Mouse (Mus musculus): ENCODE measurements around the gene Armc9. TPM values are rescaled to one million over a fixed set of nuclear protein-coding genes. Genes with fewer than 3 reads are reported as not detected.

The Armc9 gene
- total RNA-seq, 2 experiments from 2014 or later: 2.0 to 2.1 TPM

- intact Hi-C loops (cut with DNase I): no loop called here
- Histone ChIP-seq H3K4me3 (no peak overlapping the region), H3K27ac (no peak overlapping the region)
- no peak for TF ChIP-seq CTCF (IDR thresholded peaks at IDR 0.05)
- peak; percentile 40 for DNase-seq
These were observed 7.0 kb upstream of the Armc9 start for GRCm38 (mm10) chr1:86147557-86147956.

GRCm38 (mm10) chr1:86148161-86148560 lies 6.4 kb upstream of the Armc9 start:
- Histone ChIP-seq H3K27ac (no peak overlapping the region), H3K4me3 (no peak overlapping the region)
- no peak for TF ChIP-seq CTCF (IDR thresholded peaks at IDR 0.05)
- intact Hi-C loops (cut with DNase I): no loop called here
- DNase-seq: no peak

GRCm38 (mm10) chr1:86150929-86151328 lies 3.7 kb upstream of the Armc9 start:
- Histone ChIP-seq H3K27ac (no peak overlapping the region), H3K4me3 (no peak overlapping the region)
- intact Hi-C loops (cut with DNase I): loop anchor here (5.0 kb wide), 1 partner anchor 89 kb away; the partner anchor contains the start of gene Psmd1
- no peak for DNase-seq
- TF ChIP-seq CTCF (IDR thresholded peaks at IDR 0.05): no peak

- TF ChIP-seq CTCF (IDR thresholded peaks at IDR 0.05): no peak
- intact Hi-C loops (cut with DNase I): loop anchor here (5.0 kb wide), 1 partner anchor 89 kb away; the partner anchor contains the start of gene Psmd1
- no peak overlapping the region for H3K27ac ChIP-seq
- H3K4me3 ChIP-seq: no peak overlapping the region
- no peak for DNase-seq
These were observed 3.2 kb upstream of the Armc9 start for GRCm38 (mm10) chr1:86151376-86151775.

- no peak for DNase-seq
- intact Hi-C loops (cut with DNase I): loop anchor here (5.0 kb wide), 1 partner anchor 90 kb away; the partner anchor contains the start of gene Psmd1
- Histone ChIP-seq H3K4me3 (no peak overlapping the region), H3K27ac (no peak overlapping the region)
- peak; percentile 26; the same call in 1 of the 2 replicates for TF ChIP-seq CTCF (IDR thresholded peaks at IDR 0.05)
These were observed 2.0 kb upstream of the Armc9 start for GRCm38 (mm10) chr1:86152618-86153017.

- peak overlapping the region; percentile 86 for H3K27ac ChIP-seq
- H3K4me3 ChIP-seq: peak overlapping the region; percentile 92
- no peak for DNase-seq
- intact Hi-C loops (cut with DNase I): loop anchor here (5.0 kb wide), 1 partner anchor 92 kb away; the partner anchor contains the start of gene Psmd1
- no peak for TF ChIP-seq CTCF (IDR thresholded peaks at IDR 0.05)
These were observed 214 bp downstream of the Armc9 start for GRCm38 (mm10) chr1:86154824-86155164.

GRCm38 (mm10) chr1:86156075-86156474 lies 1.5 kb downstream of the Armc9 start:
- no peak overlapping the region for H3K4me3 ChIP-seq
- DNase-seq: no peak
- H3K27ac ChIP-seq: no peak overlapping the region
- intact Hi-C loops (cut with DNase I): no loop called here
- no peak for TF ChIP-seq CTCF (IDR thresholded peaks at IDR 0.05)

- intact Hi-C loops (cut with DNase I): no loop called here
- no peak for TF ChIP-seq CTCF (IDR thresholded peaks at IDR 0.05)
- Histone ChIP-seq H3K4me3 (no peak overlapping the region), H3K27ac (no peak overlapping the region)
- DNase-seq: no peak
These were observed 2.0 kb downstream of the Armc9 start for GRCm38 (mm10) chr1:86156595-86156994.

- no peak for DNase-seq
- intact Hi-C loops (cut with DNase I): no loop called here
- Histone ChIP-seq H3K27ac (no peak overlapping the region), H3K4me3 (no peak overlapping the region)
- no peak for TF ChIP-seq CTCF (IDR thresholded peaks at IDR 0.05)
These were observed 5.5 kb downstream of the Armc9 start for GRCm38 (mm10) chr1:86160059-86160458.

GRCm38 (mm10) chr1:86160479-86160878 lies 5.9 kb downstream of the Armc9 start:
- H3K27ac ChIP-seq: no peak overlapping the region
- DNase-seq: no peak

GRCm38 (mm10) chr1:86161061-86161460 lies 6.5 kb downstream of the Armc9 start:
- no peak overlapping the region for H3K4me3 ChIP-seq
- H3K27ac ChIP-seq: no peak overlapping the region
- intact Hi-C loops (cut with DNase I): no loop called here
- no peak for TF ChIP-seq CTCF (IDR thresholded peaks at IDR 0.05)
- DNase-seq: no peak

More at GRCm38 (mm10) chr1:86160479-86160878, 5.9 kb downstream of the Armc9 start:
- intact Hi-C loops (cut with DNase I): no loop called here
- no peak for TF ChIP-seq CTCF (IDR thresholded peaks at IDR 0.05)
- no peak overlapping the region for H3K4me3 ChIP-seq

GRCm38 (mm10) chr1:86174602-86175001 lies 20.0 kb downstream of the Armc9 start:
- TF ChIP-seq CTCF (IDR thresholded peaks at IDR 0.05): peak; percentile 14; the same call in 1 of the 2 replicates
- DNase-seq: no peak
- H3K4me3 ChIP-seq: no peak overlapping the region
- intact Hi-C loops (cut with DNase I): no loop called here
- H3K27ac ChIP-seq: no peak overlapping the region

GRCm38 (mm10) chr1:86176066-86176465 lies 21.5 kb downstream of the Armc9 start:
- TF ChIP-seq CTCF (IDR thresholded peaks at IDR 0.05): no peak
- Histone ChIP-seq H3K4me3 (no peak overlapping the region), H3K27ac (no peak overlapping the region)
- DNase-seq: no peak
- intact Hi-C loops (cut with DNase I): no loop called here
